Mouse (Mus musculus) E14TG2a.4 (cell line): ENCODE data around the gene 5730522E02Rik.

Source experiments
- CTCF ChIP-seq: conservative IDR thresholded peaks from 2 replicates; pipeline ENCODE4 v1.5.1; 2014; ENCODE audit warnings: low read length
- NANOG ChIP-seq: IDR thresholded peaks from 2 replicates; pipeline ENCODE4 v1.6.1; 2014; ENCODE audit warnings: borderline replicate concordance, low read length, mixed read lengths

GRCm38 (mm10) chr11:26086679-26087078 lies 123.9 kb downstream of the 5730522E02Rik start:
- no peak for TF ChIP-seq CTCF
- peak; percentile 70; the same call in 1 of the 2 replicates for TF ChIP-seq NANOG
